Mouse (Mus musculus): ENCODE measurements around the gene Dhx58. TPM values are rescaled to one million over a fixed set of nuclear protein-coding genes. Genes with fewer than 3 reads are reported as not detected.

Dhx58 gene
- polyA plus RNA-seq, 1 experiment from 2014 or later, result 2.6 TPM

DNA sequence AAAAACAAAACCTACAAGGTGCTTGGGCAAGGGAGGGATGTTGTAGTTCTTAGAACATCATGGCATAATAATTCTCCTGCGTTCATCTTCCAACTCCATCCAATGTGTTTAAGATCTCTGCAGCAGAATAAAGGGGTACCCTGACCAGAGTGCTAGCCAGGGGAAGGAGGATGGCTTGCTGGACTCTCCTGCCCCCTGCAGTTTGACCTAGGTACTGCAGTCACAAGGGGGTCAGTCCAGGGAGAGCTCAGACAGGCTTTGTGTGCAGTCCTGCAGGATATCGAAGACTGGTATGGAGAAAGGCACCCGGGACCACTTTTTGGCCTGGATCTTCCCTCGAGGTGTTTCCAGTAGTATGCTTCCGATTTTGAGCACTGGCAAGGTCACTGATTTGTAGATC is 9.1 kb downstream of the Dhx58 start:
- TF ChIP-seq CTCF (IDR thresholded peaks at IDR 0.05; ENCODE audit: low read depth), result peak; percentile 96
- TF ChIP-seq EP300 (optimal IDR thresholded peaks at IDR 0.05), result no peak
- 41% methylated on average over 5 of the region's 5 CpGs for WGBS
- Histone ChIP-seq H3K4me2 (replicated peaks; ENCODE audit: low read depth) (no peak overlapping the region), H3K9ac (ENCODE audit: low read length) (no peak overlapping the region), H3K36me3 (ENCODE audit: control insufficient read depth, insufficient read depth, low read length) (no peaks in the 10 kb centered on the region), H3K4me1 (replicated peaks; ENCODE audit: control insufficient read depth, insufficient read depth) (no peaks in the 10 kb centered on the region), H3K4me3 (ENCODE audit: low read depth, low read length) (no peak overlapping the region), H3K27ac (replicated peaks) (no peak overlapping the region), H3K9me3 (ENCODE audit: control insufficient read depth, low read length) (no peaks in the 10 kb centered on the region), H3K27me3 (ENCODE audit: control insufficient read depth, insufficient read depth, low read length) (peaks cover 2% of the 10 kb centered on the region; the same call in 1 of the 2 replicates)
- ATAC-seq (ENCODE audit: low FRiP score, low TSS enrichment), result no peak
- peak; percentile 81 for DNase-seq (ENCODE audit: low spot score)

DNA sequence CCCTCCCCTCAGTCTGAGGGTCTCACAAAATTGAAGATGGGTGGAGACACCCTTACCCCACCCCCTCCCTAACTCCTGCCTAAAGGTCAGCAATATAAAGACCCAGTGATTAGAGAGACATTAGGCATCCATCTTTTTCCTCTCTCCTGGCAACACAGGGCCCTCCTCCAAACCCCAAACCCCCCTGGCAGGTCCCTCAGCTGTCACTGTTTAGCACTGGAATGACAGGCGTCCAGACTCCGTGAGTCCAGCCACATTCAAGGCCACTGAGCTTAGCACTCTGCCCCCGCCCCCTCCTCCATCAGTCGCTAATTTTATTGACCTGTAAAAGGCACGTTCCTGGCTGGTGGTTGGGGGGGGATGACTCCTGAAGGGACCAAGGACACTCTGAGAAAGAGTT is 10.9 kb downstream of the Dhx58 start:
- TF ChIP-seq CTCF (IDR thresholded peaks at IDR 0.05; ENCODE audit: low read depth) (no peak), EP300 (optimal IDR thresholded peaks at IDR 0.05) (no peak)
- no peaks in the 10 kb centered on the region for H3K9me3 ChIP-seq (ENCODE audit: control insufficient read depth, low read length)
- WGBS, result 45% methylated on average over 5 of the region's 5 CpGs
- H3K9ac ChIP-seq (ENCODE audit: low read length), result no peak overlapping the region
- H3K27ac ChIP-seq (replicated peaks), result no peak overlapping the region
- H3K4me3 ChIP-seq (ENCODE audit: low read depth, low read length), result no peak overlapping the region
- DNase-seq (ENCODE audit: low spot score) (no peak), ATAC-seq (ENCODE audit: low FRiP score, low TSS enrichment) (no peak)
- H3K4me2 ChIP-seq (replicated peaks; ENCODE audit: low read depth), result no peak overlapping the region
- peaks cover 2% of the 10 kb centered on the region; the same call in 1 of the 2 replicates for H3K27me3 ChIP-seq (ENCODE audit: control insufficient read depth, insufficient read depth, low read length)
- H3K4me1 ChIP-seq (replicated peaks; ENCODE audit: control insufficient read depth, insufficient read depth), result no peaks in the 10 kb centered on the region
- H3K36me3 ChIP-seq (ENCODE audit: control insufficient read depth, insufficient read depth, low read length), result no peaks in the 10 kb centered on the region

DNA sequence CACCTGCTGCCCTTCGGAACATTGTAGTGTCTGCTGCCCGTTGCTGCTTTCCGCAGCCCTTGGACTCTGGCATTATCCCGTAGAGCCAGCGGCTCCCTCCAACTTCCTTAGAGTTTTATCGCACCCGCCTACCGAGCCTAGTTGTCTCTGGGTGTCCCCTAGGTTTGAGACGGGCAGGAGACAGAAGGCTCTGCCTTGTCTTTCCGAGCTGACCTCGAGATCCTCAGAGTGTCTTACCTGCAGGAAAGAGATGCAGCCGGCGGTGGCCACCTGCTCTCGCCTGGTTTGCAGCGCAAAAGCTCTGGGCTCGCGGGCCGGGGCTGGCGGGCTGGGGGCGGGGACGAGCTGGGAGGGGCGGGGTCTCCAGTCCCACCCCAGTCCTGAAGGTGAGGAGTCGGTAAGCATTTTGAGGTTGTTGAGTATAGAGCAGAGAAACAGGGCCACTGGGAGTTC is 11.9 kb downstream of the Dhx58 start, which contains the start of gene Zfp385c:
Gene Zfp385c (minus strand): TSS at position 292 of the 453 bp plus-strand sequence.
- DNase-seq (ENCODE audit: low spot score), result peak; percentile 44
- WGBS, result 3% methylated on average over 22 of the region's 23 CpGs
- Histone ChIP-seq H3K36me3 (ENCODE audit: control insufficient read depth, insufficient read depth, low read length) (no peaks in the 10 kb centered on the region), H3K9me3 (ENCODE audit: control insufficient read depth, low read length) (no peaks in the 10 kb centered on the region), H3K4me1 (replicated peaks; ENCODE audit: control insufficient read depth, insufficient read depth) (no peaks in the 10 kb centered on the region), H3K4me3 (ENCODE audit: low read depth, low read length) (peak within 1 kb of the TSS; percentile 29), H3K4me2 (replicated peaks; ENCODE audit: low read depth) (peak within 1 kb of the TSS; percentile 63), H3K27ac (replicated peaks) (no peak within 1 kb of the TSS), H3K9ac (ENCODE audit: low read length) (peak within 1 kb of the TSS; percentile 35), H3K27me3 (ENCODE audit: control insufficient read depth, insufficient read depth, low read length) (peaks cover 2% of the 10 kb centered on the region; the same call in 1 of the 2 replicates)
- TF ChIP-seq CTCF (IDR thresholded peaks at IDR 0.05; ENCODE audit: low read depth) (no peak), EP300 (optimal IDR thresholded peaks at IDR 0.05) (no peak)
- no peak for ATAC-seq (ENCODE audit: low FRiP score, low TSS enrichment)

GRCm38 (mm10) chr11:100690389-100690788 is 13.7 kb downstream of the Dhx58 start:
- 42% methylated on average over 7 of the region's 7 CpGs for WGBS
- Histone ChIP-seq H3K27me3 (ENCODE audit: control insufficient read depth, insufficient read depth, low read length) (peaks cover 2% of the 10 kb centered on the region; the same call in 1 of the 2 replicates), H3K36me3 (ENCODE audit: control insufficient read depth, insufficient read depth, low read length) (no peaks in the 10 kb centered on the region), H3K9ac (ENCODE audit: low read length) (no peak overlapping the region), H3K9me3 (ENCODE audit: control insufficient read depth, low read length) (no peaks in the 10 kb centered on the region), H3K4me1 (replicated peaks; ENCODE audit: control insufficient read depth, insufficient read depth) (no peaks in the 10 kb centered on the region), H3K27ac (replicated peaks) (no peak overlapping the region), H3K4me2 (replicated peaks; ENCODE audit: low read depth) (no peak overlapping the region), H3K4me3 (ENCODE audit: low read depth, low read length) (no peak overlapping the region)
- no peak for TF ChIP-seq EP300 (optimal IDR thresholded peaks at IDR 0.05)
- peak; percentile 24 for TF ChIP-seq CTCF (IDR thresholded peaks at IDR 0.05; ENCODE audit: low read depth)
- no peak for ATAC-seq (ENCODE audit: low FRiP score, low TSS enrichment)
- DNase-seq (ENCODE audit: low spot score), result no peak

DNA sequence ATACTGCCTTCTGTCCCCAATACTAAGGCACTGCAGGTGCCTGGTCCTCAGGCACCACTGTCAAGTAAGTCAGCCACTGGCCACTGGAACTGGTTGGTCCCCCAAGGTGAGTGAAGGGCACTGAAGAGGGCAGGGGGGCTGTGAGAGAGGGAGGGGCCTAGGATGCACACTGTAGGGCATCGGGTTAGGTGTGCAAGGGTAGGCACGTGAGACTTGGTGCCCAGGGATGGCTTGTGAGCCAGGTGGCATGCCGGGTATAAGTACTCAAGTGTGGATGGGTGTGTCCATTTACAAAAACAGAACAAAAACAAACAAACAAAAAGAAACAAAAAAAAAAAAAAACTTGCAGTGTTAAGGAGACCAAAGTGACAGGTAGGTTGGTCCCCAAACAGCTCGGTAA is 15.6 kb downstream of the Dhx58 start:
- DNase-seq (ENCODE audit: low spot score), result no peak
- WGBS, result 77% methylated on average over 4 of the region's 4 CpGs
- Histone ChIP-seq H3K27ac (replicated peaks) (no peak overlapping the region), H3K4me2 (replicated peaks; ENCODE audit: low read depth) (no peak overlapping the region), H3K4me3 (ENCODE audit: low read depth, low read length) (no peak overlapping the region), H3K4me1 (replicated peaks; ENCODE audit: control insufficient read depth, insufficient read depth) (no peaks in the 10 kb centered on the region), H3K27me3 (ENCODE audit: control insufficient read depth, insufficient read depth, low read length) (peaks cover 2% of the 10 kb centered on the region; the same call in 1 of the 2 replicates), H3K36me3 (ENCODE audit: control insufficient read depth, insufficient read depth, low read length) (no peaks in the 10 kb centered on the region), H3K9me3 (ENCODE audit: control insufficient read depth, low read length) (no peaks in the 10 kb centered on the region), H3K9ac (ENCODE audit: low read length) (no peak overlapping the region)
- TF ChIP-seq EP300 (optimal IDR thresholded peaks at IDR 0.05) (no peak), CTCF (IDR thresholded peaks at IDR 0.05; ENCODE audit: low read depth) (no peak)
- ATAC-seq (ENCODE audit: low FRiP score, low TSS enrichment), result no peak

- Histone ChIP-seq H3K9me3 (ENCODE audit: control insufficient read depth, low read length) (no peaks in the 10 kb centered on the region), H3K27me3 (ENCODE audit: control insufficient read depth, insufficient read depth, low read length) (peaks cover 2% of the 10 kb centered on the region; the same call in 1 of the 2 replicates), H3K4me2 (replicated peaks; ENCODE audit: low read depth) (no peak overlapping the region), H3K9ac (ENCODE audit: low read length) (no peak overlapping the region), H3K4me3 (ENCODE audit: low read depth, low read length) (no peak overlapping the region), H3K4me1 (replicated peaks; ENCODE audit: control insufficient read depth, insufficient read depth) (no peaks in the 10 kb centered on the region), H3K36me3 (ENCODE audit: control insufficient read depth, insufficient read depth, low read length) (no peaks in the 10 kb centered on the region), H3K27ac (replicated peaks) (no peak overlapping the region)
- 60% methylated on average over 7 of the region's 7 CpGs for WGBS
- DNase-seq (ENCODE audit: low spot score) (no peak), ATAC-seq (ENCODE audit: low FRiP score, low TSS enrichment) (no peak)
- TF ChIP-seq EP300 (optimal IDR thresholded peaks at IDR 0.05) (no peak), CTCF (IDR thresholded peaks at IDR 0.05; ENCODE audit: low read depth) (no peak)
Observed at GRCm38 (mm10) chr11:100687265-100687664, 16.8 kb downstream of the Dhx58 start.

Measured in stomach, postnatal 0 days (tissue).